Mouse (Mus musculus): Measurements from ENCODE around the gene Ccdc124.
A peak's percentile ranks its signal among the peaks of the same experiment; 100 is the strongest.

DNA sequence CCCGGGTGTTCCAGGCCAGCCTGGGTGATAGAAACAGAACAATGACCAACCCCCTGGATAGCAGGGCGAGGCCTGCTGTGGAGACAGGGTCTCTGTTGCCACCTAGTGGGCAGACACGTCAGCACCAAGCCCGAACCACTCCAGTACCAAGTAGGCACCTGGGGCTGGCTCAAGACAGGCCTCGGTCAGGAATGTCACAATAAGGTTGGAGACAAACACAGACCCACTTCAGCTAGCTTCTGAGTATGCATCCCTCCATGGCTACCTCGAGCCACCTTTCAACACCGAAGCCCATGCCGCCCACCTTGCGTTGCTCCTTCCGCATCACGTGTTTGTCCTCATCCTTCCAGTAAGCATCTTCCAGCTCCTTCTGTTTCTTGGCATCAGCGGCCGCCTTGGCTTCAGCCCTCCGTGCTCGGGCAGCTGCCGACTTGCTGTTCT, 4.1 kb downstream of the Ccdc124 start:
- TF ChIP-seq CTCF (IDR thresholded peaks at IDR 0.05; ENCODE audit: low read depth): peak; percentile 95
- TF ChIP-seq EP300 (optimal IDR thresholded peaks at IDR 0.05): no peak

Measured in stomach, postnatal 0 days (tissue).